ENCODE assay signal across 10 mouse cellular contexts in the genomic region with DNA sequence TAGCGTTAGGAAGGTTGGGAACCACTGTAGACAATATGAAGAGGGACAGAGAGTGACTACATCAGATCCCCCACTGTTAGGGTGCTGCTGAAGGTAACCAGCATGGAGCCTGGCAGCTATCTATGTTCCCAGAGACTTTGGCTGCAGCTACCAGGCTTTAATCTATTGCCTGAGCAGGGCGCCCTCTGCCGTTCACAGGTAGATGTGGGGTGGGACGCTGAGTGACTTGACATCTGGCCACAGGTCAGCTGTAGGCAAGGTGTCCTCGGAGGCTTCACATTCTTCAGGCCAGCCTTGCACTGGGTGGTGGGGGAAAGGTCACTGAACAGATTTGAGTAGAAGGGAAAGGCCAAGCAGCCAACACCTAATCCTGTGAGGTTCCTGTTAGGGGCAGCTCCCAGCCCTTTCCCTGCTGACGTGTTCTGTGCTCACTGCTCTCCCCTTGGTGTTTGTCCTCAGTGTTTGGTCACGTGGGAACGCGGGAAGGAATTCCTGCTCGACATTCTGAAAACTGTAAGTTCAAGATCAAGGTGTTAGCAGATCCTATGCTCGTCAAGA. TPM values are rescaled to one million over a fixed set of nuclear protein-coding genes. Genes with fewer than 3 reads are reported as not detected.
DNase-seq lines count a peak whose midpoint lies in the region; ATAC-seq and TF ChIP-seq lines count a peak whose summit lies in the region.
"Had no signal": no experiment of that assay in that cellular context is flagged by ENCODE, and none has a peak within 500 bp of the region (broad histone marks: within the 10 kb centered on the region; RNA-seq: fewer than 3 reads in every experiment).

No protein-coding gene starts in this region.

- H3K9me3 ChIP-seq in hindbrain, embryonic 14.5 days (ENCODE audit: control insufficient read depth, low read length) = no peaks in the 10 kb centered on the region
- no peaks in the 10 kb centered on the region for H3K9me3 ChIP-seq in hindbrain, embryonic 13.5 days
- H3K9me3 ChIP-seq in embryonic facial prominence, embryonic 10.5 days = no peaks in the 10 kb centered on the region
- H3K9me3 ChIP-seq in hindbrain, postnatal 0 days (ENCODE audit: low read length) = no peaks in the 10 kb centered on the region
- H3K9me3 ChIP-seq: embryonic facial prominence, embryonic 15.5 days had no signal

- WGBS in hindbrain, embryonic 14.5 days = 21% methylated on average over 11 of the region's 11 CpGs
- WGBS in hindbrain, embryonic 13.5 days = 21% methylated on average over 11 of the region's 11 CpGs
- WGBS in embryonic facial prominence, embryonic 10.5 days = 21% methylated on average over 11 of the region's 11 CpGs
- WGBS in hindbrain, postnatal 0 days = 21% methylated on average over 11 of the region's 11 CpGs

- no peaks in the 10 kb centered on the region for H3K36me3 ChIP-seq in hindbrain, embryonic 14.5 days (replicated peaks; ENCODE audit: control insufficient read depth, insufficient read depth)
- no peaks in the 10 kb centered on the region for H3K36me3 ChIP-seq in hindbrain, embryonic 13.5 days
- H3K36me3 ChIP-seq in embryonic facial prominence, embryonic 10.5 days (replicated peaks) = no peaks in the 10 kb centered on the region
- no peaks in the 10 kb centered on the region for H3K36me3 ChIP-seq in hindbrain, postnatal 0 days (ENCODE audit: insufficient read depth, low read length)
- H3K36me3 ChIP-seq: embryonic facial prominence, embryonic 15.5 days had no signal

- ATAC-seq in hindbrain, embryonic 14.5 days (ENCODE audit: low FRiP score) = no peak
- no peak for ATAC-seq in hindbrain, embryonic 13.5 days (ENCODE audit: low FRiP score)
- ATAC-seq in hindbrain, postnatal 0 days = no peak

- H3K9ac ChIP-seq in hindbrain, embryonic 14.5 days = no peak overlapping the region
- no peak overlapping the region for H3K9ac ChIP-seq in hindbrain, embryonic 13.5 days
- H3K9ac ChIP-seq in hindbrain, postnatal 0 days (replicated peaks; ENCODE audit: low read length) = no peak overlapping the region
- H3K9ac ChIP-seq: embryonic facial prominence, embryonic 15.5 days had no signal

- peaks cover 51% of the 10 kb centered on the region for H3K27me3 ChIP-seq in hindbrain, embryonic 14.5 days (ENCODE audit: control insufficient read depth, insufficient read depth, low read length)
- H3K27me3 ChIP-seq in hindbrain, embryonic 13.5 days = peaks cover 92% of the 10 kb centered on the region
- peaks cover 89% of the 10 kb centered on the region for H3K27me3 ChIP-seq in embryonic facial prominence, embryonic 10.5 days (replicated peaks; ENCODE audit: low read depth, poor library complexity, severe bottlenecking)
- H3K27me3 ChIP-seq in hindbrain, postnatal 0 days (ENCODE audit: insufficient read depth, low read length) = peaks cover 16% of the 10 kb centered on the region

- TF ChIP-seq CTCF in hindbrain, postnatal 0 days (IDR thresholded peaks at IDR 0.05; ENCODE audit: low read depth) = peak; percentile 88

- H3K4me3 ChIP-seq in hindbrain, embryonic 14.5 days (replicated peaks; ENCODE audit: low read length) = no peak overlapping the region
- H3K4me3 ChIP-seq in hindbrain, embryonic 13.5 days = no peak overlapping the region
- no peak overlapping the region for H3K4me3 ChIP-seq in embryonic facial prominence, embryonic 10.5 days
- H3K4me3 ChIP-seq in hindbrain, postnatal 0 days (ENCODE audit: low read length) = no peak overlapping the region
- H3K4me3 ChIP-seq: embryonic facial prominence, embryonic 15.5 days had no signal

- intact Hi-C loops in left cerebral cortex, postnatal 36 days (cut with DNase I) = loop anchor here (2.0 to 5.0 kb wide), 2 partner anchors 169 to 563 kb away; no protein-coding TSS in a partner anchor

- DNase-seq in hindbrain, embryonic 14.5 days (ENCODE audit: low spot score) = peak; percentile 71
- peak; percentile 83 for DNase-seq in adrenal gland, postnatal 14 days
- peak; percentile 77 for DNase-seq in embryonic facial prominence, embryonic 10.5 days (ENCODE audit: low spot score)
- DNase-seq in hindbrain, postnatal 0 days (ENCODE audit: low spot score) = peak; percentile 80
- DNase-seq in left cerebral cortex, postnatal 36 days (ENCODE audit: low spot score in 2 of 2) = peak; percentile 48 to 50
- DNase-seq in ovary, postnatal 14 days (ENCODE audit: low spot score) = peak; percentile 57
- peak; percentile 76 for DNase-seq in thymus, postnatal 4 days

- no peak overlapping the region for H3K4me2 ChIP-seq in hindbrain, embryonic 14.5 days (replicated peaks)
- no peak overlapping the region for H3K4me2 ChIP-seq in hindbrain, embryonic 13.5 days
- H3K4me2 ChIP-seq in hindbrain, postnatal 0 days (ENCODE audit: low read depth, low read length) = no peak overlapping the region
- H3K4me2 ChIP-seq: embryonic facial prominence, embryonic 15.5 days had no signal

- H3K4me1 ChIP-seq in hindbrain, embryonic 14.5 days (replicated peaks; ENCODE audit: control insufficient read depth, insufficient read depth, low read length) = no peaks in the 10 kb centered on the region
- H3K4me1 ChIP-seq in hindbrain, embryonic 13.5 days (replicated peaks) = no peaks in the 10 kb centered on the region
- H3K4me1 ChIP-seq in embryonic facial prominence, embryonic 10.5 days = 0 out of 2 replicates have a peak, but pooled peaks cover 5% of the 10 kb centered on the region
- peaks cover 3% of the 10 kb centered on the region; the same call in 1 of the 2 replicates for H3K4me1 ChIP-seq in hindbrain, postnatal 0 days (ENCODE audit: insufficient read depth, low read length)
- H3K4me1 ChIP-seq: embryonic facial prominence, embryonic 15.5 days had no signal

- no peak overlapping the region for H3K27ac ChIP-seq in hindbrain, embryonic 14.5 days
- no peak overlapping the region for H3K27ac ChIP-seq in hindbrain, embryonic 13.5 days
- no peak overlapping the region for H3K27ac ChIP-seq in embryonic facial prominence, embryonic 10.5 days (replicated peaks)
- H3K27ac ChIP-seq in hindbrain, postnatal 0 days = no peak overlapping the region
- H3K27ac ChIP-seq: embryonic facial prominence, embryonic 15.5 days had no signal

RNA-seq across cellular contexts. Expression of a gene that starts 11.3 kb away (rescaled TPM):
- polyA plus RNA-seq in hindbrain, embryonic 14.5 days (2014; fragmentation: Nextera tagmentation; extraction: Ambion mirVana) = not detected in 2 replicates
- polyA plus RNA-seq in hindbrain, embryonic 13.5 days (2015; fragmentation: Nextera tagmentation; extraction: Ambion mirVana) = not detected in 2 replicates
- total RNA-seq in adrenal gland, postnatal 14 days (2021) = not detected in 2 replicates
- polyA plus RNA-seq in embryonic facial prominence, embryonic 10.5 days (2016; fragmentation: Nextera tagmentation; extraction: Ambion mirVana) = not detected in 2 replicates
- not detected in 2 replicates for total RNA-seq in hindbrain, postnatal 0 days (2014; rRNA removed)
- not detected in 2 replicates for polyA plus RNA-seq in hindbrain, postnatal 0 days (2015; fragmentation: Nextera tagmentation; extraction: Ambion mirVana)
- not detected for total RNA-seq in left cerebral cortex, postnatal 36 days (2021)
- total RNA-seq: neutrophil, adult 5-6 weeks had no signal
- polyA plus RNA-seq: embryonic facial prominence, embryonic 15.5 days had no signal
